Mouse (Mus musculus) megakaryocyte progenitor cell, adult 5-6 weeks (primary cell): Measurements from ENCODE around the gene Kctd19. TPM values are rescaled to one million over a fixed set of nuclear protein-coding genes. Genes with fewer than 3 reads are reported as not detected.

Experiments used
- ATAC-seq: replicated peaks from 2 replicates; pipeline ENCODE4 v1.8.0; 2016; ENCODE audit warnings: mild to moderate bottlenecking, moderate TSS enrichment, inconsistent platforms; ENCODE audit not compliant: poor library complexity
- total RNA-seq, 2 experiments: library from RNA; stranded (forward) in 1 of 2; stranded (reverse) in 1 of 2; fragments of 157-497, 149-512 nt in 1 of 2; fragments of 200-1000 nt in 1 of 2; gene quantifications; 2 replicates each; pipeline versions ENCODE4 v1.2.3 to v1.2.4; 2015 to 2017

The Kctd19 gene
- total RNA-seq, 2 experiments from 2014 or later = 0.12 TPM; not detected in 1

DNA sequence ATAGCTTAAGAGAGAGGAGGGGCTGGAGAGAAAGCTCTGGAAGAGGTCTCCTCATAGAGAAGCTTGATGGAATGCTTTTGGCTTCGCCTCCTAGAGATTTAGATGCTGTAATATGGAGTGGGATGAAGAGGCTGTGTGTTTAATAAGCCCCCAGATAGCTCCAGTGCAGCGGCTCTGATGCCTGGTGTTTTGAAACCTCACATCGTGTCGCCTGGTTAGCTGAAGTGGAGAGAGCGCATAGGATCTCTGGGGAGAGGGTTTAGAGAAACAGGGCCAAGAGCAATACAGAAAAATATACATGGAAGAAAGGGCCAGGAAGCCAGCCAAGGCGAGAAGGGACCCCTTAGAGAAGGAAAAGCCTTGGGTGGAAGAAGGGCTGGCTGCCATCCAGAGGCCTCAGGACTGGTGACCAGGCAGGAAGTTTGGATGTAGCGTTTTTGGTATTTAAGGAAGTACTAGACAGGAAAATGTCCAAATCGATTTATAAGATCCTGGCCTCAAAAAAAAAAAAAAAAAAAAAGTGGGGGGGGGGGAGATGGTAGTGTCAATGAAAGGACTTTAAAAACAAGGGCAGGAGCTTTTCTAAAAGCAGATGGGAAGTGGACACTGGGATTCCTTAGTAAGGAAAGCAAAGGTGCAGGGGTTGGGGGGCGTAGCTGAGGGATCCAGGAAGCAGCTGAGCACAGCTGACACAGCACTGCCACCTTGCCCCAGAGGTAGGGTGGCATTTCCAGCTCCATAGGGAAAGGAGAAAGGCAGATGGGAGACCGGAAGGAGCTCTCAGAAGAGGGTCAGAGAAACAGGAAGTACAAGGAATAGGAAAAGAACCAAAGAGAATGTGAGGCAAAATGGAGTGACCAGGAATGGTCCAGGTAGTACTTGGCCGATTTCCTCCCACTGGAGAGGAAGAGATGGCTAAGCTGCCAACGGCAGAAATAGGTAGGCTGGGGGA is 51.3 kb downstream of the Kctd19 start:
- ATAC-seq = 0 out of 2 replicates have a peak, but pooled peaks have one; percentile 26

GRCm38 (mm10) chr8:105359646-105360045 is 53.7 kb downstream of the Kctd19 start:
- ATAC-seq = 0 out of 2 replicates have a peak, but pooled peaks have one; percentile 38

- ATAC-seq = no peak
Observed at GRCm38 (mm10) chr8:105359208-105359607, 54.1 kb downstream of the Kctd19 start.

- no peak for ATAC-seq
Observed at GRCm38 (mm10) chr8:105356681-105357080, 56.6 kb downstream of the Kctd19 start.

DNA sequence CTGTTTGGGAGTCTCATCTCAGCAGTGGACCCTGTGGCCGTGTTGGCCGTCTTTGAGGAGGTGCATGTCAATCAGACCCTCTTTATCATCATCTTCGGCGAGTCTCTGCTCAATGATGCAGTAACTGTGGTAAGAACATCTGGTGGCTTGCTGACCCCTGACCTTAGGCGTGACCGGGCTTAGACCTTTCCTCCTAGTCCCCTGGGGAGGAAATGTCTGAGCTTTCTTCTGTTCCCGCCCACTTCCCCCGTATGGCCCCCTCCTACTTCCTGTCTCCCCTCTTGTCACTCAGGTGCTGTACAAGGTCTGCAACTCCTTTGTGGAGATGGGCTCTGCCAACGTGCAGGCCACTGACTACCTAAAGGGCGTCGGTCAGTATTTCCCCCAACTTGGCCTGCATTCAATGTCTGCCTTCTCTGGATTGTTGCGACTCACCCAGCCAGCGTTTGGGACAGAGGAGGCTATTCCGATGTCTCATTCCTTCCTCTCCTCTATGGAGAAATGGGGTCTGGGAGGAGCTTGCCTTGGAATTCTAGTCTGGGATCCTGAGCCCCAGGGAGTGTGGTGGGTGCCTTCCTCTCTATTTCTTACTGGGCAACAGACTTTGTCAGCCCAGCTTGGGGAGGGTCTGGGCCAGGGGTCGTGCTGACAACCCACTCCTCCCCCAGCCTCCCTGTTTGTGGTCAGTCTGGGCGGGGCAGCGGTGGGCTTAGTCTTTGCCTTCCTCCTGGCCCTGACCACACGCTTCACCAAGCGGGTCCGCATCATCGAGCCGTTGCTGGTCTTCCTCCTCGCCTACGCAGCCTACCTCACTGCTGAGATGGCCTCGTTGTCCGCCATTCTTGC is 57.9 kb downstream of the Kctd19 start:
- ATAC-seq = no peak

DNA sequence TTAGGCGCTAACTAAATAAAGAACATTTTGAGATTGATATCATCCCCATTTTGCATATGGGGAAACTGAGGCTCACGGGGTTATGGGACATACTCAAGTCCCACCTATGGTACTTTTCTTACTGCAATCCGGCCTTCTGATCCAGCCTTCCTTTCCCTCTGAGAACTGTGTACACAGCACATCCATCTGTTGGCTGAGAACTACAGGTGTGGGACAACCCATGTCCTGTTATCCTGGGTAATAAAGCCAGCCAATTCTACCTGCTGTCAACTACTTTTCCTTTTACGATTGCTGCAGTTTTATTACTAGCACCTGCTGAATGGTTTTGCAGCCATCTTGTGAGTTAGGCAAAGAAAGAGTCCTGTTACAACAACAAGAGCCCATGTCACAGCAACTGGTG is 58.8 kb downstream of the Kctd19 start:
- ATAC-seq = no peak

DNA sequence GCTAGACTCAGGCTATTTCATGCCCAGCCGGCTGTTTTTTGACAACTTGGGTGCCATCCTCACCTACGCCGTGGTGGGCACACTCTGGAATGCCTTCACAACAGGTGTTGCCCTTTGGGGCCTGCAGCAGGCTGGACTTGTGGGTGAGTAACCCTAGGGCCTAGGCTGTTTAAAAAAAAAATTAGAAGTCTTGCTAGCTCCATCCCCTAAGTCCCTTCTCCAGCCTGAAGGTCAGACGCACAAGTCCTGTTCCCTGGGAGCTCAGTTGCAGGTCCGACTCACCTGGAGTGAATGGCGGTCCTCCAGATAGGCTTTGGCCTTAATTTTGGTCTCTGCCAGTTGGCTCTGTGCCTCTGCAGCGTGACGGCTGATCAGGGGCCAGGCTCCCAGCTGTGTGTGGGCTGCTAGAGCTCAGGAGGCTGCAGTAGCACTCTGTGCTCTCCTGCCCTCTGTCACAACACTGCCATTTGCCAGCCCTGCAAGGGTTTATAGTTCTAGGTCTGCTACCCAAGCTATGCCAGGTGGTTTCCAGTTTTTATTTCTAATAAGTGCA is 59.6 kb downstream of the Kctd19 start:
- no peak for ATAC-seq

GRCm38 (mm10) chr8:105350186-105350585 is 63.1 kb downstream of the Kctd19 start:
- ATAC-seq = no peak

GRCm38 (mm10) chr8:105349096-105349771 is 64.1 kb downstream of the Kctd19 start:
- ATAC-seq = no peak

GRCm38 (mm10) chr8:105348450-105349095 is 64.7 kb downstream of the Kctd19 start, which contains the start of gene Slc9a5:
Slc9a5 (plus strand) TSS chr8:105348843.
- no peak for ATAC-seq

GRCm38 (mm10) chr8:105347428-105348221 is 65.7 kb downstream of the Kctd19 start, which contains the start of gene Fhod1:
Fhod1 (minus strand) TSS chr8:105347953.
- ATAC-seq = peak; percentile 86

DNA sequence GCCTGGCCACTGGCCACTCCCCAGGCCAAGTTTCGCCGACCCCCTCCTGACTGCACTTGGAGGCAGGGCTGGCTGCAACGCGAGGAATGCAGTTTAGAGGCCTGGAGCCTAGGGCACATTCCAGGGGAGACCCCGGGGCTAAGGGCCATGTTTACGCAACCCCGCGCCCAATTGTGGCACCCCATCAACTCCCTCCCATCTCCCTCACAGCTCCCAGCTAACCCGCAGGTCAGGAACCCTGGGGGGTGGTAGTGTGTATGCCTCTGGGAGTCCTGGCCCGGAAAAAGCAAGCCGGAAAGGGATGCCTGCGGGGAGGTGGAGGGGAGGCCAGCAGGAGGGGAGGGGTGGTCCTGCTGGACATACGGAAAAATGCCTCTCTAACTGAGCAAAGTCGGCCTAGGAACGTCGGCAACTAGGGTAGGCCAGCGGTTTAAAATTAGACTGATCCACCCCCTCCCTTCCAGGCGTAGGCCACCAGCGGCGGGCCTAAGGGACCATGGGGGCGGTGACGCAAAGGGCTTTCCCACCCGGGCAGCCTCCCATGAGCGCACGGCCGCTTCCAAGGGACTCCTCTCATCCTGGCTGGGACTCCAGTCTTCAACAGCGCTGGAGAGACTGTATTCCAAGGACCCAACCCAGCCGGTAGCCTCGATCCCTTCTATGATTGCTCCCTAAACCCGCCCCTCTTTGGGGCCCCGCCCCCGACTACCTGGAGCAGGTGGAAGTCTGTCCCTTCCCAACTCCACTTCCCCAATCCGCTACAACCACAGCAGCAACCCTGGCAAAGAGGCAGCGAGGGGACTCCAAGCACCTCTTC is 66.5 kb downstream of the Kctd19 start:
- ATAC-seq = no peak

DNA sequence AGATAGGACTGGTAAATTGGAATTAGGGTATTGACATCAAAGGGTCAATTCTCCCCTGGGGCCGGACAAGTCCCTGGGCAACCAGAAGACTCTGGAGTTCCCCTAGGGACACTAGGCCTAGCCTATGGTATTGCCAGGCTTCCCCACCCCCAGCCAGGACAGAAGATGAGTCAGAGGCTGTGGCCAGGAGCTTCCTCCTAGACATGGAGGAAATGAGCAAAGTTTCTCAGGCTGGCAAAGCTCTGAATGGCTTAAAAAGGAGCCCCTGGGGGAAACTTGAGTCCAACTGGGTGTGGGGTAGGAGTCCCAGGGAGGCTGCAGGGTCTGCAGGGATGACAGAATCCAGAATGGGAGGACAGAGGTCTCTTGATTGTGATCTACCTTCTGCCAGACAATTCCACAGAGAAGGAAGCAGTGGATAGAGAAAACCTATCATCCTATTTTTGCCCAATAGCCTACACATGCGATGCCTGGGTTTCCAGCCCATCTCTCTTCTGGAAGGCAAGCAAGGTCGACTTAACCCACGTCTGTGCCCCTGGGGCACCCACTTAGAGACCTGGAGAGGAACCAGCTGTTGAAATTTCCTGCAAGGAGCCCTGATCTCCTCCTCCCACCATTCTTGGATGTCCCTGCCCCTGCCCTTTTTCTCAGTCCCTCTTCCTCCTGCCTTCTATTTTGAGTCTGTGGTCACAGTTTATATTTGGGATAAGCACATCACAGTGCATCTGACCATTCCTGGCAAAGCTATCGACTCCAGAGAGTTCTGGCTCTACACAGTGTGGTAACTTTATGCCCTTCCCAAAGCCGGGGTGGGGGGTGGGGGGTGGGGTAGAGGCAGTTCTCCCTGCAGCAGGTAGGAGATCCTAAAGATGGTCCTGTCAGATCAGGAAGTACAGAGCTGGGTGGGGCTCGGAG is 68.0 kb downstream of the Kctd19 start:
- ATAC-seq = peak; percentile 45

- ATAC-seq = no peak
Observed at GRCm38 (mm10) chr8:105343791-105344574, 69.3 kb downstream of the Kctd19 start.

- no peak for ATAC-seq
Observed at GRCm38 (mm10) chr8:105342768-105343167, 70.5 kb downstream of the Kctd19 start.

DNA sequence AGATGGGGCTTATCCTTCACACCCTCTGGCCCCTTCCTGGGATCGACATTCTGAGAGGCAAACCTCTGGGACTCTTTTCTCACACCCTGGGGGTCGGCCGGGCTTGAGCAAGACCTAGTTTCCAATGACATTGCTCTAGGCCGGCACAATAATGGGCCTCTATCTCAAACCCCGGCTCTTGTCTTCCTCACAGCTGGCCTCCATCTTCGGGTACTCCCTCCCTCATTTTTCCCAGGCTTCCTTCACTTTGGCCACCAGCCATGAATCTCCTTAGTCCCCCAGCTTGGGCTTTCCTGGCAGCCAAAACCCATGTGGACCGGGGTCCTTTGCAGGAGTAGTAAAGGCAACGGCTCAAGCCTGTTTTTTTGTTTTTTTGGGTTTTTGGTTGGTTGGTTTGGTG is 71.9 kb downstream of the Kctd19 start:
- ATAC-seq = no peak
